Mouse (Mus musculus) midbrain, embryonic 10.5 days (tissue): Measurements from ENCODE around the gene Stx4a. TPM values are rescaled to one million over a fixed set of nuclear protein-coding genes. Genes with fewer than 3 reads are reported as not detected.
"Not testable (repeated sequence)": the region's sequence is repeated elsewhere in the genome, so short reads cannot be mapped to it uniquely, and the experiment has no call there.

Experiments
- DNase-seq: peaks from one replicate; pipeline ENCODE4 v3.0.0-alpha.2; 2017; ENCODE audit warnings: low spot score
- H3K27ac ChIP-seq: fragments of 300-500 bp; sonication (generic); replicated peaks from 2 replicates; pipeline ENCODE4 v1.5.1; 2016; ENCODE audit warnings: mild to moderate bottlenecking
- H3K27me3 ChIP-seq: fragments of 300-500 bp; sonication (generic); 2 replicates; pipeline ENCODE4 v1.6.1; 2016; ENCODE audit warnings: low read depth, mild to moderate bottlenecking; ENCODE audit not compliant: poor library complexity, severe bottlenecking
- H3K36me3 ChIP-seq: fragments of 300-500 bp; sonication (generic); 2 replicates; pipeline ENCODE4 v1.6.1; 2016; ENCODE audit warnings: mild to moderate bottlenecking, moderate library complexity
- H3K4me1 ChIP-seq: fragments of 300-500 bp; sonication (generic); 2 replicates; pipeline ENCODE4 v1.6.1; 2016
- H3K4me3 ChIP-seq: fragments of 300-500 bp; sonication (generic); 2 replicates; pipeline ENCODE4 v1.5.1; 2016; ENCODE audit warnings: mild to moderate bottlenecking, moderate library complexity
- H3K9me3 ChIP-seq: fragments of 300-500 bp; sonication (generic); replicated peaks from 2 replicates; pipeline ENCODE4 v1.6.1; 2016; ENCODE audit warnings: mild to moderate bottlenecking
- WGBS: fragments of 180-500 bp; shearing (Covaris S2); methylation state at CpG from one replicate; pipeline ENCODE4 v1.1.7; 2016; 5-methylcytosine and 5-hydroxymethylcytosine counted together
- polyA plus RNA-seq: library from polyadenylated mRNA; unstranded; fragments of >200 nt; fragmentation: Nextera tagmentation; extraction: Ambion mirVana; gene quantifications from 2 replicates; pipeline ENCODE4 v1.2.1, GENCODE M21; 2016

Stx4a gene
- polyA plus RNA-seq, result 19.5 and 21.6 TPM in 2 replicates

DNA sequence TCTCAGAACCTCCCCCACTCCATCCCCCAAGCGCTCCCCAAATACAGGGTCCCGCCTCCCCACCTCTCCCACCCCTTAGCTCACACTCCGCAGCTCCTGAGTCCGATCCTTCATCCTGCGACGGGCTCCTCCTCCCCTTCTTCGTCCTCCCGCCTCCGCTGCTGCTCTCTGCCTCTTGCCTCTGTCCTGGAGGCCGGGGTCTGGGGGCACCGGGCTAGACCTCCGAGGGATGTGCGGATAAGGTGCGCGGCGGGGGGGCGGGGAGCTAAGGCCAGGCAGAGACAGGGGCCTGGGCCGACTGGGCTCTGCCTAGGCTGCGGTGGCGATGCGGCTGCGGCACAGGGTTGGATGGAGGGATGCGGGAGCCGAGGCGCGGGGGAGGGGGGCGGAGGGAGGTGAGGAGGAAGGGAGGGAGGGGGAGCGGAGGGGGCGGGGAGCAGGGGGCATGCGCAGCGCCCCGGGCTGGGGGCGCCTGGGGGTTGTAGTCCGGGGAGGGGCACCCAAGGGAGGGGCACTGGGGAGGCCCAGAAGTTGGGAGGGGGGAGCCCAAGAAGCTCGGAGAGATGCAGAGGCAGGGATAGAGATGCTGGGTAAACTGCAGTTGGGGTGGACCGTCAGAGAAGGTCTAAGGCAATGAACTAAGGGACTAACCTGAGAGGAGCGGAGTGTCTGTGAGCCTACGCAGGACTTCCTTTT, at the start of gene Stx4a, which contains the start of gene Stx1b:
TSS of gene Stx4a (plus strand) at position 119 of the 696 bp plus-strand sequence.
TSS of gene Stx1b (minus strand) at position 374 of the 696 bp plus-strand sequence.
- 2% methylated on average over 31 of the region's 38 CpGs for WGBS
- peaks cover 37% of the 10 kb centered on the region for H3K4me1 ChIP-seq

DNA sequence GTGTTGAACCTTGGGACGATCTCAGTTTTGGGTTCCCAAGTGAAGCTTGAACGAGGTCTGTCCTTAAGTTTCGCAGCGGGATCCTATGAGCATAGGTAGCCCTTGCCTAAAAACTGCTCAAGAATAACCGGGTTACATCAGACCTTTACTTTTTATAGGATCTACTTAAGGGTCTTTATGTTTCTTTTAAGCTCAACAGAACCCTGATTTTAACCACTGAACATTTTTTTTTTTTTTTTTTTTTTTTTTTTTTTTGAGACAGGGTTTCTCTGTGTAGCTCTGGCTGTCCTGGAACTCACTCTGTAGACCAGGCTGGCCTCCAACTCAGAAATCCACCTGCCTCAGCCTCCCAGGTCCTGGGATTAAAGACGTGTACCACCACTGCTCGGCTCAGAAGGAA, 48.3 kb upstream of the Stx4a start:
- WGBS, result 77% methylated on average over 7 of the region's 7 CpGs

More for the DNA sequence above, at the start of gene Stx4a, which contains the start of gene Stx1b:
- H3K9me3 ChIP-seq, result no peaks in the 10 kb centered on the region
- H3K27me3 ChIP-seq, result no peaks in the 10 kb centered on the region
- no peaks in the 10 kb centered on the region for H3K36me3 ChIP-seq
- peak; percentile 77 for DNase-seq
- H3K27ac ChIP-seq, result peak within 1 kb of the TSS; percentile 89
- H3K4me3 ChIP-seq, result peak within 1 kb of the TSS; percentile 73

DNA sequence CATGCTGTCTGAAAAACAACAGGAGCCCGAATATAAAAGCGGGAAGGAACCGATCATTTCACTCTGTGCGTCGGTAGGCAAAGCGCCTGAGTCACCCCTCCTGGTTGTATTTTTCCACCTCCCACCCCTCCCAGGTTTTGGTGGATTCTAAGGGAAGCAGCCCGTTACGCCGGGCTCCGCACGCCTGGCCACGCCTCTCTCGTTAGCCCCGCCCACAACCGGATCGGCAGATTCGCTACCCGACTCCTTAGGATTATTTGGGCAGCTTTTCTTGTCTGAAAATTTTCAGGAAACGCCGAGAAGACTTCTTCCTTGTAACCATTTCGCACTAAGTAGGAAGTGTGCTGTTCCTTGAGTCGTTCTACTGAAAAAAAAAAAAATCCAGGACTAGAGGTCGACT, 47.7 kb upstream of the Stx4a start, which contains the start of gene Setd1a:
TSS of gene Setd1a (plus strand) at position 245 of the 400 bp plus-strand sequence.
- Histone ChIP-seq H3K4me1 (peaks cover 22% of the 10 kb centered on the region), H3K27ac (peak within 1 kb of the TSS; percentile 100), H3K27me3 (no peaks in the 10 kb centered on the region), H3K4me3 (peak within 1 kb of the TSS; percentile 97), H3K36me3 (peaks cover 31% of the 10 kb centered on the region), H3K9me3 (no peaks in the 10 kb centered on the region)
- WGBS, result under 1% methylated on average over 23 of the region's 23 CpGs
- peak; percentile 85 for DNase-seq

More for the DNA sequence above, 48.3 kb upstream of the Stx4a start:
- DNase-seq, H3K9me3 ChIP-seq, H3K27me3 ChIP-seq: not testable (repeated sequence)
- Histone ChIP-seq H3K4me1 (peaks cover 28% of the 10 kb centered on the region), H3K36me3 (peaks cover 25% of the 10 kb centered on the region), H3K4me3 (peak overlapping the region; percentile 97), H3K27ac (peak overlapping the region; percentile 100)

DNA sequence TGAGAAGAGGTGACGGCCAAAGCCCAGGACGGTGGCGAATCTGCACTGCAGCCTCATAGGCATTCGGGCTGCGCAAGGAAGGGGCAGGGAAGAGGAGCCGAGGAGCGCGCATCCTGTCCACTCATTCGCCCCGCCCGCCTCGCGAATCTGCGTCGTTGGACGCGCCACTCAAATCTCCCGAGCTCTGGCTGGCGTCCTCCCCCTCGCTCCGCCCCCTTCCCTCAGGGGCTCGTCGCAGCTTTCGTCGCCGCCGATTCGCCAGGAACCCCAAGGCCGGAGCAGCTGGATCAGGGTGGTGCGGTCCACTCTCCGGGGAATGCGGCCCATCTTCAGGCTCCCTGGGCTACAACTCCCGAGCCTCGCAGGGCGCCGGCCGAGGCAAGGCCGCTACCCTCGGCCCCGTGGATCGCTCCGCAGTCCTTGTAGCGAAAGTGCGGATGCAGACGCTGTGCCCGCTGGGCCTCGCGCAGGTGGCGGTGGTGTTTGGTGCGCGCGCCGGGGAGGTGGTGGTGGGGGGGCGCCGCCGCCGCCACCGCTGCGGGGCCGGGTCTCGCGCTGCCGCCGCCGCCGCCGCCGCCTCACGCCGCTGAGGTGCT, 47.1 kb upstream of the Stx4a start:
- Histone ChIP-seq H3K4me1 (peaks cover 21% of the 10 kb centered on the region), H3K36me3 (peaks cover 36% of the 10 kb centered on the region), H3K27ac (peak overlapping the region; percentile 100), H3K27me3 (no peaks in the 10 kb centered on the region), H3K4me3 (peak overlapping the region; percentile 97), H3K9me3 (no peaks in the 10 kb centered on the region)
- peak; percentile 95 for DNase-seq
- WGBS, result under 1% methylated on average over 69 of the region's 70 CpGs

DNA sequence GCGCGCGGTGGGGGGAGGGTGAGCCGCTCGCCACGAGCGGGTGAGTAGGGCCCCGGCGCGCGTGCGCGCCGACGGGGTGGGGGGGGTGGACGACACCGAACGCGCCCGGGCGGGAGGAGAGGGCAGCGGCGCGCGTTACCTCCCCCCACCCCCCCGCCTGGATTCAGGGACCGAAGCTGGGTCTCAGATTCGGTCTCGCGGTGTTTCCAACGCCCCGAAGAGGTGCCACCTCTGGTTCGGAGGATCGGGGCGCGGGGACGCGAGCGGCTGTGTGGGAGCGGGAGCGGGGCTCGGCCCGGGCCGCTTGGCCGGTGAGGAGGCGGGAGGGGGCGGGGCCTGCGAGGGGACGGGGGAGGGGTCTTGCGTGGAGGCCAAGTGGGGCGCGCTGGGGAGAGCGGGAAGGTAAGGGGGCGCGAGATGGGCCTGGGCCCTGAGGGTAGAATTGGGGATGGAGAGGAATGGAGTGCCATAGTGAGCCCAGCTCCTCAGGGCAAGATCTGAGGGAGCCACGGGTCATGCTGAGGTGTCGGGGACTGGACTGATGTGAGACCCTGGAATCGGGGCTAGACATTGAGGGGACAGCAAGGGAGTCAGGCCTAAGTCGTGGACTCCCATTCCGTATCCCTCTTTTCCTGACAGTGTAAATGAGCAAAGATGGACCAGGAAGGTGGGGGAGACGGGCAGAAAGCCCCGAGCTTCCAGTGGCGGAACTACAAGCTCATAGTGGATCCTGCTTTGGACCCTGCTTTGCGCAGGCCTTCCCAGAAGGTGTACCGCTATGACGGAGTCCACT, 46.4 kb upstream of the Stx4a start:
- WGBS, result 4% methylated on average over 60 of the region's 66 CpGs
- H3K4me3 ChIP-seq, result peak overlapping the region; percentile 97

DNA sequence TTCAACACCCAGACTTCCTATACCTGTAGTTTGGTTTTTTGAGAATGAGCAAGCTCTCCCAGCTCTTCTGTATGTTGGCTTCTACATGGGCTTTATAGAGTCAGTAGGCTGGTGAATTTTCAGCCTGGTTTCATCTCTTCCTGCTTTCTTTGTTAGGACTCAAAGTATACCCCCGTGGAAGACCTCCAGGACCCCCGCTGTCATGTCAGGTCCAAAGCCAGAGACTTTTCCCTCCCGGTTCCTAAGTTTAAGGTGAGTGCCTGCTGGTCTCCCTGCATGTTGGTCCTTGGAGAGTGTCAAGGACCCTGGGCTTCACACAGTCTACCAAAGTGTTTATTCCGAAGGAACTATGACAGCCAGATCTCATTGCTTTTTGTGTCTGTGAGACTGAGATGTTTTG, 45.7 kb upstream of the Stx4a start:
- Histone ChIP-seq H3K27me3 (no peaks in the 10 kb centered on the region), H3K36me3 (peaks cover 49% of the 10 kb centered on the region), H3K27ac (peak overlapping the region; percentile 100), H3K4me1 (peaks cover 21% of the 10 kb centered on the region), H3K9me3 (no peaks in the 10 kb centered on the region), H3K4me3 (peak overlapping the region; percentile 97)
- WGBS, result 78% methylated on average over 4 of the region's 4 CpGs
- DNase-seq, result no peak

More for the DNA sequence above, 46.4 kb upstream of the Stx4a start:
- Histone ChIP-seq H3K27me3 (no peaks in the 10 kb centered on the region), H3K27ac (peak overlapping the region; percentile 100), H3K9me3 (no peaks in the 10 kb centered on the region), H3K4me1 (peaks cover 21% of the 10 kb centered on the region), H3K36me3 (peaks cover 43% of the 10 kb centered on the region)
- DNase-seq, result peak; percentile 79

DNA sequence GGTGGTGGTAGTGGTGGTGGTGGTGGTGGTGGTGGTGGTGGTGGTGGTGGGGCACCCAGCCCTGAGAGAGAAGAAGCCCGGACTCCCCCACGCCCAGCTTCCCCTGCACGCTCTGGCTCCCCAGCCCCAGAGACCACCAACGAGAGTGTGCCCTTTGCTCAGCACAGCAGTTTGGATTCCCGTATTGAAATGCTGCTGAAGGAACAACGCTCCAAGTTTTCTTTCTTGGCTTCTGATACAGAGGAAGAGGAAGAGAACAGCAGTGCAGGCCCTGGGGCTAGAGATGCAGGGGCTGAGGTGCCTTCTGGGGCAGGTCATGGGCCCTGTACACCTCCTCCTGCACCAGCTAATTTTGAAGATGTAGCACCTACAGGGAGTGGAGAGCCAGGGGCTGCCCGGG, 38.8 kb upstream of the Stx4a start, which contains the start of gene Gm49388:
TSS of gene Gm49388 (plus strand) at position 301 of the 400 bp plus-strand sequence.
- Histone ChIP-seq H3K4me3 (no peak within 1 kb of the TSS), H3K4me1 (no peaks in the 10 kb centered on the region), H3K9me3 (no peaks in the 10 kb centered on the region), H3K36me3 (peaks cover 99% of the 10 kb centered on the region), H3K27ac (no peak within 1 kb of the TSS), H3K27me3 (no peaks in the 10 kb centered on the region)
- DNase-seq, result no peak
- 95% methylated on average over 7 of the region's 7 CpGs for WGBS

DNA sequence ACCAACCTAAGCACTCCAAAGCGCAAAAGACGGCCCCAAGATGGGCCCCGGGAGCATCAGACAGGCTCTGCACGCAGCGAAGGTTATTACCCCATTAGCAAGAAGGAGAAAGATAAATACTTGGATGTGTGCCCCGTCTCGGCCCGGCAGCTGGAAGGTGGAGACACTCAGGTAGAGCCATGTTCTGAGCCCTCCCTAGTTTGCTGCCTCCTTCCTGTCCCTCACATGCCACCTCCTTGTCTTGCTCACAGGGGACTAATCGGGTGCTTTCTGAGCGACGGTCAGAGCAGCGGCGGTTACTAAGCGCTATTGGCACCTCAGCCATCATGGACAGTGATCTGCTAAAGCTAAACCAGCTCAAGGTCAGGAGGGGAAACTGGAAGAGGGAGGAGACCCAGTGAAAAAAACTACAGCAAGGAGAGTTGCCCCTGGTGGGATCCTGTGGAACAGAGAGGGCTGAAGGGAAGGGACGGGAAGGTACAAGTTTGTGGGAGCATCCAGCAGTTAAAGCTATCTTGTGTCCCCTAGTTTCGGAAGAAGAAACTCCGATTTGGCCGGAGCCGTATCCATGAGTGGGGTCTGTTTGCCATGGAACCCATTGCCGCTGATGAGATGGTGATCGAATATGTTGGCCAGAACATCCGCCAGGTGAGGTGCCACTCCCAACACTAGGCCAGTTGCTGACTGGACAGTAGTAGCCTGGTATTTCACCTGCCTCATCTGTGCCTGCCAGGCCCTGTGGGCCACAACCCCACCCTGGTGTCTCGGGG, 26.8 kb upstream of the Stx4a start:
- 97% methylated on average over 23 of the region's 23 CpGs for WGBS
- no peak for DNase-seq
- no peaks in the 10 kb centered on the region for H3K9me3 ChIP-seq
- no peak overlapping the region for H3K4me3 ChIP-seq
- H3K36me3 ChIP-seq, result peaks cover 95% of the 10 kb centered on the region
- no peaks in the 10 kb centered on the region for H3K27me3 ChIP-seq
- no peak overlapping the region for H3K27ac ChIP-seq
- H3K4me1 ChIP-seq, result peaks cover 8% of the 10 kb centered on the region

DNA sequence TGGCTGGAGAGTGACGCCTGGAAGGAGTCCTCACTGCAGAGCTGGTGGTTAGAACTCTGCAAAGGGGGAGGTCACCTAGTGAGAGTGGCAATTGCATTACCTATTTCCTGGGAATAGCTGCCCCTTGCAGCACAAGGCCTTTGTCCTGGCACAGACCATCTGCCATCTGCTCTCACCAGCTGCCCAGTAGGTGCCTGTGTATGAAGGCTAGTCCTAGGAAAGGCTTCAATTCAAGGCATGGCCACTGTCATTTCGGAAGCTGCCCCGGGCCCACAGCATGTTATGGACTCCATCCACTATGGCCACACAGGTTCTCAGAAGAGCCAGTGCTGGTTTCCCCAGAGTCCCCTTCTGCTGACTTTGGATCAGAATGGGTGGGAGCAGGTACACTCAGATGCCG, 25.5 kb upstream of the Stx4a start:
- Histone ChIP-seq H3K36me3 (peaks cover 93% of the 10 kb centered on the region), H3K27me3 (no peaks in the 10 kb centered on the region), H3K4me3 (no peak overlapping the region), H3K27ac (no peak overlapping the region), H3K9me3 (no peaks in the 10 kb centered on the region), H3K4me1 (peaks cover 8% of the 10 kb centered on the region)
- 87% methylated on average over 4 of the region's 4 CpGs for WGBS
- DNase-seq, result no peak

DNA sequence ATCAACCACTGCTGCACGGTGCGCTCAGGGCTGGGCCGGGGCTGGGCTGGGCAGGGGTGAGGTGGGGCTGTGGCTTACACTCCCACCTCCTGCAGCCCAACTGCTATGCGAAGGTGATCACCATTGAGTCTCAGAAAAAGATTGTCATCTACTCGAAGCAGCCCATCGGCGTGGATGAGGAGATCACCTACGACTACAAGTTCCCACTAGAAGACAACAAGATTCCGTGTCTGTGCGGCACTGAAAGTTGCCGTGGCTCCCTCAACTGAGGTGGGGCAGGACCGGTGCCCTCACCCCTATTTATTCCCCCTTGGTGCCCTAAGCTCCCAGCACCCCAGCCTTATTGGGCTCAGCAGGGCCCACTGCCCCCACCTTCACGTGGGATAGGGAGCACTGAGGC, 24.9 kb upstream of the Stx4a start:
- Histone ChIP-seq H3K4me1 (peaks cover 8% of the 10 kb centered on the region), H3K27ac (no peak overlapping the region), H3K36me3 (peaks cover 87% of the 10 kb centered on the region), H3K27me3 (no peaks in the 10 kb centered on the region), H3K4me3 (no peak overlapping the region), H3K9me3 (no peaks in the 10 kb centered on the region)
- 92% methylated on average over 13 of the region's 13 CpGs for whole genome bisulfite sequencing
- no peak for DNase-seq

DNA sequence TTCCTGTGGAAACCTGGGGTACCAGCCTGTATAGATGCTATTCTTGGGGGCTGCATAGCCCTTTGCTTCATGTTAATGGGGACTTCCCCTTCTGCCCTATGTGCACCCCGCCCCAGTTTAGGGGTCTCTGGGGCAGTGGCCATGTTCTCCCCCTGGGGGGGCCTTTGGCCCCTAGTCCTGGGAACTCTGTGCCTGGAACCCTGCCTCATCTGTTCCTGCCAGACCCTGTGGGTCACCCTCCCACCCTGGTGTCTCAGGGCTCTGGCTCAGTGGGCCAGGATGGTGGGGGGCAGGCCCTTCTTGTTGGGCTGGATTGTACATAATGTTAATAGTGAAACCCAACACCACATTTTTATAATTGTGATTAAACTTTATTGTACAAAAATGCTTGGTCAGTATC, 24.4 kb upstream of the Stx4a start:
- no peak for DNase-seq
- 100% methylated on average over 1 of the region's 1 CpGs for WGBS
- Histone ChIP-seq H3K36me3 (peaks cover 86% of the 10 kb centered on the region), H3K27ac (no peak overlapping the region), H3K27me3 (no peaks in the 10 kb centered on the region), H3K9me3 (no peaks in the 10 kb centered on the region), H3K4me3 (no peak overlapping the region), H3K4me1 (peaks cover 8% of the 10 kb centered on the region)
